Mouse (Mus musculus) retina, postnatal 7 days (tissue): ENCODE results near the gene Tbl1xr1.

Experiments used
- DNase-seq: peaks from one replicate; pipeline ENCODE4 v3.0.0-alpha.2; 2012; ENCODE audit warnings: low read depth, low spot score

Gene Tbl1xr1

DNA sequence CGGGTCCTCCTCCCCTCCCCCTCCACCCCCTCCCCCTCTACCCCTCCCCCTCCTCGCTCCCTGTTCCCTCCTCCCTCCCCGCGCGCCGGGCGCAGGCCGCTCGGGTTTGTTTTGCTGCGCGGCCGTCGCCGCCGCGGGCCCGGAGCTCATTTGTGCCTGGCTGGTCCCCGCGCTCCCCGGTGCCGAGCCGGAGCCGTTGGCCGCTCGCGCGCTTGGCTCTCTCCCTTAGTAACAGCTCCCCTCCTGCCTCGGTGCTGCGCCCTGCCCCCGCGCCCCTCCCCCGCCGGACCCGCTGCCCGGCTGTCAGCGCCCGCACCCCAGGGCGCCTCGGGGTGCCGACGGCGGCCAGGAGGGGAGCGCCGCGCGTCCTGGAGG, at the start of gene Tbl1xr1:
Gene Tbl1xr1 (plus strand): TSS at position 92 of the 375 bp plus-strand sequence.
- DNase-seq: peak; percentile 84

DNA sequence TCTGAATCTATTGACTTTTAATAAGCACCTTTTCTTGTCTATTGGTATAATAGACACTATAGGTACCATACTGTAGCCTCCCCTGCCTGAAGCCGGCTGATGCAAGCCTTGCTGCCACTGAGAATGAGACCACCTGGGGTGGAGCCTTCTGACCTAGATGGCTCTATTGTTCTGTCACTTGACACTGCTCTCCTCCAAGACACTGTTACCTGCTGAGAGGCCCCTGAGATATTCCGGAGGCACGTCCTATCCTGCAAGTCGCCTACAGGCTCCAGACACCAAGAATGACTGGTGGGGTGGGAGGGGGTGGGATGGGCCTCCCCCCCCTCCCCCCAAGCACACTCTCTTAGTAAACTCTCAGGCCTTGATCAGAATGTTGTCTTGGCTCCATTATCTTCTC, 38.4 kb upstream of the Tbl1xr1 start:
- no peak for DNase-seq

DNA sequence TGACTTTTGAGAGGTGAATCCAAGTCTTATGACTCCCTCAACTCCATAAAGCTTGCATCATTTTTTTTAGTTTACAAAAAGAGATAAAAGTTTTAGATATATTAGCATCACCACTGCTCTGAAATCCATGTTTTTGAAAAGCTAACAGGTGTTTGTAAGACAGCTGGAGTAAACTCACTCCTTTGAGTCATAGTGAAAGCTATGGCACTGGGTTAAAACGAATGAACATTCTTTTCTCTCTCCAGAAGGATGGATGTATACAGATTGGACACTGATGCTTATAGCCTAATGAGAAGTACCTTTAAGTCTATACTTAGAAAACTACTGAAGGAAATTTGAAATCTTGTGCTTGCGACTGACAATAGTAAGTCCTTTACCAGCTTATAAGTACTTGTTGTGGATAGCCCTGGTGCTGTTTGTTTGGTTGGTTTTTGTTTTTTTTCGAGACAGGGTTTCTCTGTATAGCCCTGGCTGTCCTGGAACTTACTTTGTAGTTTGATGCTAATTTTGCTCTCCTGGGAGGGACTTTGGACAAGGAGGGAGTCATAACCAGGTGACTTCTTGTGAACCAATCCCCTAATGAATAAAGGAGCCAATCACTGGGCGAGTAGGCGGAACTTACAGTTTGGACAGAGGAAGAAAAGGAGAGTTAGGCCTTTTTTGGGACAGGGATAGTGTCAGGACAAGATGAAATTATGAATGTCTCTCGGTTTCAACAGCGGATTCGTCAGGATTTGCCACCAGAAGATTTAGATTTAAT, 37.2 kb upstream of the Tbl1xr1 start:
- DNase-seq: no peak

DNA sequence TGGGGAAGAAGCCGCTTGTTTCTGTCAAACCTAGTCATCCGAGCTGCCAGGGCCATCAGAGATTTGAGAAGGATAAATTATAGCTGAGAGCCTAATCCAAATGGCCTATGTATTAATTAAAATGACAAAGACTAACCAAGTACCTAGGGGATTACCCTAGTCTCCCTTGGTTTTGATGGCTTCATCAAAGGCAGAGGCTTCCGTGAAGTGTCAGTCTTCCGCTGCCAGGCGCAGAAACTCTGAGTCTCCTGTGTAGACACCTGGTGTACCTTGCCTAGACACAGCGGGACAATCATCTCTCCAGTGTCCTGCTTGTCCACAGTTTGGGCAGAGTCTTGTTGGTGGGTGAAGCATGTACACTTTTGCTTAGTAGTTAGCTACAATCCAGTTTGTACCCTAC, 35.8 kb upstream of the Tbl1xr1 start:
- no peak for DNase-seq

DNA sequence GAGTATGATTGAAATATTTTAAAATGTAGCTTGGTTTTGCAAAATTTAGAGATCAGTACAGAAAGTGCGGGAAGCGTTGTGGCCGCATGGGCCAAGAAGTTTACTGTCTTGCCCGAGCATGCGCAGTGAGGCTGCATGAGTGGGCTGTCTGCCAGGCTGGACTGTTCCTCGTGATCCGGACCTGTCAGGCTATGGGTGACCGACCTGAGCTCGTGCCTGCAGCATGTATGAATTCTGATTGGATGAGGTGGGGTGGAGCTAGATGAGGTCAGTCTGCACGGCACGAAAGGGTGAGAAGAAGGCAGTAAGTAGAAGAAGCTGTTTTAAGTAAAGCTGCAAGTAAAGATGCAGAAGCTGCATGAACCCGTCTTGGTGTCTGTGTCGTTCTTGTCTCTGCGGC, 29.2 kb upstream of the Tbl1xr1 start:
- DNase-seq: no peak

DNA sequence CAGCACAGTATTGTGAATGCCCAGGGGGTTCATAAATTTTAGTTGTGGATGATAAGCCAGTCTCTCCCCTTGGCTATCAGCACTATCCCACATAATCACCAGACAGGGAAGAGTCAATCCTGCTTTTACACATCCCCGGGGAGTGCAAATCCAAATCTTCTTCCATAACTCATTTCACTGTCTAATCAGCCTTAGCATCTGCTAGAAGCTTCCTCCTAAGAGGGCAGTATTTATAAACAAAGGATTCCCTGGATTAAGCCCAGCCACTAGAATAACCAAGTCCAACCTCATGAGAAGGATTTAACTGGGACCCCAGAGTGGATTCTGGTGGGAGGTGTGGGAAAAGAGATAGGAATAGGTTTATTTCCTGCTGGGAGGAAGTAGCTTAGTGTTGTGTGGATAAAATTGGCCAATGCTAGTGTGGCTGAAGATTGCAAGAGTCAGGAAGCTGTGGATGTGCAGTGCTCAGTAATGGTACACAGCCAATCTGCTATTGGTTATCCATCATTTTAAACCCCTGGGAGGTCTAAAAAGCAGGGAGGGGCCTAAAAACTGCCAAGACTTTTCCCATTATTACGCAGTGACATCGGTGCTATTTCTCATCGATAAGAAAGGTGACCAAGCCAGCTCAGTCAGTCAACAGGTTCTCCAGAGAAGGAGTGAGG, 19.7 kb upstream of the Tbl1xr1 start:
- peak; percentile 39 for DNase-seq

DNA sequence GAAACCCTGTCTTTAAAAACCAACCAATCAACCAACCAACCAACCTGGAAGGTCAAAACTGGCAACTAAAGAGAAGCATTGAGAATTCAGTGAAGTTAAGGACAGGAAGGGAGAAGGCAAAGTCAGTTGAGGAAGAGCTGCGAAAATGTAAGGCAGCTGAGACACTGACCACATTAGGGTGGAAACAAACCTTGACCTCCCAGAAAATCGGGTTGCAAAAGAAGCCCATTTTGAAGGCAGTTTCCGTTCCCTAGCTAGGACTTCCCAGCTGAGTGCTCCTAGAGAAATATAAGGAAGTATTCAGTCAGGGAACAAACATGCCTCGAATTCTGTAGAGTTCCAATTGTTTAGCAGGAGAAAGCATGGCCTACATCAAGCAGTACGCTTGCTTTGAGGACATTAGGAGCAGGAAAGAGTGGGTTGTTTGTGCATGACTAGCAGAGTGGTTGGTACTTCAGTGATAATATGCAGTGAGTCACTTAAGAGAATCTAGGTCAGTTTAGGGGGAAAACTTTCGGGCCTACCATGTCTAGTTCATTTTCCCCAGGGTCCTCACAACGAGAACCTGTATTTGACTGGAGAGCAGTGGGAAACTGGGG, 18.1 kb upstream of the Tbl1xr1 start:
- no peak for DNase-seq

DNA sequence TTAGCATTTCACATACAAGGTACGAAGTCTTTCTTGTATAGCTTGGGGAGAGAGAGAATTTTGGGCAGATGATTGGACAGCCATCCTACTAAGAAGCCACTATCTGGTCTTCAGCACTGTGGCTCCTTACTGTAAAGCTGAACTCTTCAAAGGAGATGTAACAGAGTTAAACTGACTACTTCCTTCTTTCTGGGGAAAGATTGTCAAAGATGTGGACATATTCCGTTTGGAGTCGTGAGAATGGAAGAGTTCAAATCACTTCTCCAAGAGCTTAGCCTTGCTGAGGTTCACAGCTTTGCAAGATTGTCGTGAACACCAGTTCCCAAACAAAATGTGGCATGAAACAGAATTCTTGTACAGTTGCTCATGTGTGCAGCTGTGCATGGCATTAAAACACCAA, 15.3 kb upstream of the Tbl1xr1 start:
- DNase-seq: no peak

DNA sequence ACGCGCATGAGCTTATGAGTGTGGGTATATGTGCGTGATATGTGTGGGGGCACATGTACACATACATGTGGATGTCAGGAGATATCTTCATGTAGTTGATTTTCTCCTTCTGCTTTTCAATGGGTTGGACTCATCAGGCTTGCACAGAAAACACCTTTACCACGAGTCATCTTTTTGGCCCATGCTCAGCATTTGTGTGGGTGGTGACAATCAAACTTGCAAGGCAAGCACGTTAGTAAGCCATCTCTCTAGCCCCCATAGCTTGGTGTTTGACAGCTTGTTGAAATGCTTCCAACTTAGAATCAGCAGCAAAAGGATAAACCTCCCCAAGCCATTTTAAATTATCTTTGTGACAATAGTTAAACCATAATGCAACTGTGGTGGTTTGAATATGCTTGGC, 7.8 kb upstream of the Tbl1xr1 start:
- no peak for DNase-seq

DNA sequence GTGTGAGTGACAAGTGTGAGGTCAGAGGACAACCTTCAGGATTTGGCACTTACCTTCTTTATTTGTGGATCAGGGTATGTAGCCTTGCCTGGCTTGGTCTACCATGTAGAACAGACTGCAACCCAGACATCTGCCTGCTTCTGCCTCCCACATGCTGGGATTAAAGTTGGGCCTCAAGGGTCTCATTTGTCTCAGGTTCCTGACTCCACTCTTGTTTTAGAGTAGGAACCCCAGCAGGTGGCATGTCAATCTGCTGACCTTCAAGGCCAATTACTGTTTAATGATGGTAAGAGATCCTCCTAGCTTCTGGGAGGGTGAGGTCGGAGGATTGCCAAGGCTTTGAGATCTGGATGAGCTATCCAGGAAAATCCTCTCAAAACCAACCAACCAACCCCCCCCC, 2.5 kb upstream of the Tbl1xr1 start:
- DNase-seq: no peak

DNA sequence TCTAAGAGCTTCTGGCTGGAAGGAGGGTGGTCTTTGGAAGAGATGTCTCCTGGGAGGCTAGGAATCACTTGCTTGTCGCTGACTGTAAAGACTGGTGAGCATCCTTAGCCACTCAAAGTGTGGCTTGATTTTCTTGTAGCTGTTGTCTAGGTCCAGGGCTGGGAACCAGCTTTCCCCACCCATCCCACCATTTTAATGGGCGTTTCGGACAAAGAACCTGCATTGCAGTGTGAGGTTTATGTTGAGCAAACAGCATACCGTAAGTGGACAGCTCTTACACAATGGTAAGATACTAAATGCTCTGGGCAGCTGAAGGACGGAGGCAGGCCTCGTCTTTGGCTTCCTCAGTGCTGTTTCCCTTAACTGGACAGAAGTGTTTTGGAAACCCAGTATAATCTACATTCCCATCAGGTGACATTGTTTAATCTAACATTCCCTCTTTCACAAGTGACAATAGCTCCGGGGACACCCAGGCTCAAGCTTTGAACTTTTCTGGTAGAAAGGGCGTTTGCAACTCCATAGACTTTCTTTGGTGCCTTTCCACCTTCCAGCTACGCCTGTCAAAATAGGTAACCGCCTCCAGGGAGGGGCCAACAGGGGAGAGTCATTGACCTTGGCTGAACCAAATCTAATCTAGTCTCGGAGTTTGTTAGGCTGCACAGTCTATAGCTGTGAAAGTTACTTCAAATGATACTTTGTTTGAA, 1.7 kb upstream of the Tbl1xr1 start:
- no peak for DNase-seq

DNA sequence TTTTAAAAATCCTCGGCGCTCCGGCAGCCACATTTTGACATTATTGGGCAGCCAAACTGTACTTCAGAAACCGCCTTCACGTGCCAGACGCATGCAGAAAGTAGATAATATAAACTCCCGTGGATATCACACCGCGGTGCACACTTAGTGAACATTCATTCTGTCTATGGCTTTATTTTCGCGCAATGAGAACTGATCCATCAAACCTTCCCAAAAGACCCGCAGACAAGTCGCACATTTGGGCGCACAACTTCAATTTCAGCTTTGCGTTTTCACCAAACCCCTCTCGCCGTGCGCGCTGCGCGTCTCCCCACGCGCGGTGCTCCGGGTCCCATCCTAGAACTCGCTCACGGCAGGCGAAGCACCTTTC, 950 bp upstream of the Tbl1xr1 start:
- no peak for DNase-seq

DNA sequence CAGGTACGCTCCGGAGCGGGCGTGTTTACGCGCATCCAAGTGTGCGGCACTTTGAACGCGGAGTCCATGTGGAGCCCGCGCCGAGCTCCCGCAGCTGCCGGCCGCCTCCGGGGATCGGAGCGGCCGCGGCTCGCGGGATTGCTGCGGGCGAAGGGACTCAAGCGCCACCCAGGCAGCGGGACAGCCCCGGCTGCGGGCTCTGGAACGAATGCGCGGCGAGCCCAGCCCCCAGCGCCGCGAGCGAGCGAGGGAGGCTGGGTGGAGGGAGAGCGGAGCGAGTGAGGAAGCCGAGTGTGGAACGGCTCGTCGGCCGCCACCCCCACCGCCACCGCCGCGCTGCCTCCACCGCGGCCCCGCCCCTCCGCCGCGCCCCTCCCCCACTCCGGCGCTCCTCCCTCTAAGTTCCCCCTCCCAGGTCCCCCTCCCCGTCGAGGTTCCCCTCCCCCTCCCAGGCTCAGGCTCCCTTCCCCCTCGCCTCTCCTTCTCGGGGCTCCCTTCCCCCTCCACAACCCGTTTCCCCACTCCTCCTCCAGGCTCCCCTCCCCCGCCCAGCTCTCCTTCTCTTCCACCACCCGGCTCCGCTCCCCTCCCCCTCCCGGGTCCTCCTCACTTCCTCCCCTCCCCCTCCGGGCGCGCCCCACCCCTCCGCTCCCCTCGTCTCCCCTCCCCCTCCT, 428 bp upstream of the Tbl1xr1 start:
- peak; percentile 82 for DNase-seq

DNA sequence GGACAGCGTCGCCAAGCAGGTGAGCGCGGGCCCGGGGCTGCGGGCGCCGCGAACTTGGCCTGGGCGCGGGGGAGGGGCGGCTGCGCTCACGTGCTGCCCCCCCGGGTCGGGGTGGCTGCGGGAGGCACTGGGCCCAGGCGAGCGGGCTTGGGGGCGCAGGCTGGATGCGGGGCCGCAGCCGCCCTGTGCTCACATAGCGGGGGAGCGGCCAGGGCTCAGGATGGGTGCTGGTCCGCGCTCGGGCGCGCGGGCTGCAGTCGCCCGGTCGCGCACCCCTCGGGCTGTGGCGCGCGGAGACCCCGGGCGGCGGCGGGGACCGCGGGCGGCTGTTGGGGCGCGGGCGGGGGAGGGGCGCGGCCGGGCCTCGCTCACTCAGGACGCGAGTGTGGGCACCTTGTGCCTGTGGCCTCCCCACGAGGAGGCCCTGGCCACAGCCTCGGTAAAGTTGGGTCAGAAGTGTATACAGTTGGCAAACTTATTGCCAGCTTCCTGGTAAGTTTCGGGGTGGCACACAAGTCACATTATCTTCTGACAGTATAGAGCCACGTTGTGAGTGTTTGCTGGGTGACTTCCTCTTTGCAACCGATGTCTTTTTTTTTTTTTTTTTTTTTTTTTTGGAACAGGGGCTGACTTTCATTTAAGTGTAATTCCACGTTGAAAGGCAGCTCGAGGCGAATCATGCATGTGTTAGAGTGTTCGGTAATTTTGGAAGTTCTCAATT, 644 bp downstream of the Tbl1xr1 start:
- no peak for DNase-seq

DNA sequence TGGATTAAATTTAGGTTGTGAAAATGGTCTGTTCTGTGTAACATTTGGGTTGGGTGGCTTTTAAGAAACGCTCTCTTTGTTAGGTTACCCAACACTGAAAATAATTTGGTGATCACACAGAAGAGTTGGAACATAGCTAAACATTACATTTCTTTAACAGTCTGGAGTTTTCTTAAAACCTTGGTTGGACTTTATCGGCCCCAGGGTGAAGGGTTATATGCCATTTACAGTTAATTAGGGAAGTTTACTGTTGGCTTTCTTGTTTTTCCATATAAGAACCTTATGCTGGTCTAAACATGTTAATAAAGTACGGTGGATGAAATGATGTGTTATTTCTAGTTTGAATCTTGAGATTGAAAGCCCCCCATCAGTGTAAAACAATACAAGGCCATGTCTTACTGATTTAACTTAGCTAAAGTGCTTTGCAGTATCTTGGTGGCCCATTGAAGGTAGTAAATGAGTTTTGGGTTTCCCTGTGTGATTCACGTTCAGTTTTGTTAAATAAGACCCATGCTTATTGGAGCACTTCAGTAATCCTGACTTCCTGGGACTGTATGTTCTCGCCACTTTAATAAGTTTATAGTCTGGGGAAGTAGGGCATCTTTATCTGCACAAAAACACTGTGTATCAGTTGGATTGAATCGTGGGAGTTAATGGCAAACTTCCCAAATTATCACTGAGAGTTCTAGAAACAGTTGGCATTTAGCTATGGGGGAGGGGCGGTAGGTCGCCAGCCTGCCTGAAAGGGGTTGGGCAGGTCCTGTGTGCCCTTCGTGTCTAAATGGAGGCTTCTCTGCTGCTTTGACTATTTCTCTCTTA, 1.4 kb downstream of the Tbl1xr1 start:
- DNase-seq: no peak

DNA sequence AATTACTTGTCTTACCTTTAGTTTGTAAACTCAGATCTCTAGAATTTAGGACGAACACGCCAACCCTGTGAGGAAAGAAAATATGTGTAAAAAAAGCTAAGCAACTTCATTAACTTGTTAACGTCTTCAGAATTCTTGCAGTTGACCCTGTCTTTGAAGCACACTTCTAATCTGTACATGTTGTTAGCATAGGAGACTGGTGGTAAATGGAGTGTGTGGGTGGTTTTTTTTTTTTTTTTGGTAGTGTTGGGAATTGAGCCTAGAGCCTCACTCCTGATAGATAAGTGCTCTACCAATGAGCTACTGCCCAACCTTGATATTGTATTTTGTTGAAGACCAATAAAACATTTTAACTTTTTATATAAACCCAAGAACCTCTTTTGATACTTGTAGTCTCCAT, 2.1 kb downstream of the Tbl1xr1 start:
- DNase-seq: no peak

DNA sequence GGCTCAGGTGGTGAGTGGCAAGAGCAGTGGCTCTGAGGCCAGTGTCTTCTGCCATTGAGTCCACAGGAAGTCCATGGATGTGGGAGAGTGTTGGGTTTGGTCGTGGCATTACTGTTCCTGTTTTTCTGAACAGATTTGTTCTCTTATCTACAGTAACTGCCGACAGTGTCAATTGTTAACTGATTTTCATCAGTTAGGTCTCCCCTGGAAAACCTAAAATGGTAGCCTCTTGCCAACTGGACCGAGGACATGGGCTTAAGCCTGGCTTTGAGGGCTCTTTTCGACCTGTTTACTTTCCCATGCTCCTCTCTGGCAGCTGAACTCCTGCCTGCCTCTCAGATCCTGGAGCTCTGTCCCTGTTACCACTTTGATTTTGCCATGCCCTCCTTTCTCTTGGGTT, 5.4 kb downstream of the Tbl1xr1 start:
- no peak for DNase-seq

DNA sequence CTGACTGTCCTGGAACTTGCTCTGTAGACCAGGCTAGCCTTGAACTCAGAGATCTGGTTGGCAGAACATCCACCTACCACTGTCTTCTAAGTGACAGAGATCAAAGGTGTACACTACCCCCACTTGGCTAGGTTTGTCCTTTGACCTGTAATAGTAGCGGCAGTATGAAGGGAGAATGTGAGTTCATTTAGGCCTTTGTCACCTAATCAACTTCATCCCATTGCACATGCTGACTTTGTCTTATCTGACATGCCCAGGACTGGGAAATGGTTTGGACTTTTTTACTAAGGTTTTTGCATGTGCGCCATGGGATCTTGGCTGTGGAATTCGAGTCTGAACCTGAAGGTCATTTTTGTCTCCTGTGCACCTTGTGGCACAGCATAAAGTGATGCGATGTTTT, 6.4 kb downstream of the Tbl1xr1 start:
- no peak for DNase-seq

DNA sequence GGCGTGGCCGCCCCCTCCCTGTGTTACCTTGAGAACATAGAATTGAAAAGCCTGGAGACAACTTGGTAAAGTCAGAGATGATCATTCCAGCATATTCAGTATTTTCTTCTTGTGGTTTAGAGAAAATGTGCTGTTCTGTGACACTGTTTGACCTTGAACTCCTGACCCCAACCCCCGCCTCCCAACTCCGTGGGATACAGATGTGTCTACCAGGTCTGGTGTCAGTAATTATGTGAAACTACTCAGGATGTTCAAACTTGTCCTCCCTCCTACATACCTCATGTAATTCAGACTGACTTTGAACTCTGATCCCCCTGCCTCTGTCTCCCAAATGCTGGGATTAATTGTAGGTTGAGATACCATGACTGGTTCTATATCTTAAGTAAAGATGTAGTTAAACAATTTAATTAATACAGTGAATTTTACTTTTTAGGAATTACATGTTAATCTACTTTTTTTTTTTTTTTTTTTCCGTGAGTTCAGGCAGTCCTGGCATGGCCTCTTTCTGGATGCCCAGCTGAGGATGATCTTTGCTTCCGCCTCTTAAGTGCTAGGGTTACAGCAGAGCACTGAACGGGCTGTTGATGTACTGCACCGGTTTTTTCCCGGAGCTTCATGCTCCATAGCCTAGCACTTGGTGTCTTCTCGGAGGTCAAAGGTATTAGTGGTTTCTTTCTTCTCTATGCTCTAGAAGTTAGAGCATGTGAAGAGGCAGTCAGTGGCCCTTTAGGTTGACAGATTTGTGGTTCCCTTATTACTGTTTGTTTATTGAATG, 8.0 kb downstream of the Tbl1xr1 start:
- no peak for DNase-seq

DNA sequence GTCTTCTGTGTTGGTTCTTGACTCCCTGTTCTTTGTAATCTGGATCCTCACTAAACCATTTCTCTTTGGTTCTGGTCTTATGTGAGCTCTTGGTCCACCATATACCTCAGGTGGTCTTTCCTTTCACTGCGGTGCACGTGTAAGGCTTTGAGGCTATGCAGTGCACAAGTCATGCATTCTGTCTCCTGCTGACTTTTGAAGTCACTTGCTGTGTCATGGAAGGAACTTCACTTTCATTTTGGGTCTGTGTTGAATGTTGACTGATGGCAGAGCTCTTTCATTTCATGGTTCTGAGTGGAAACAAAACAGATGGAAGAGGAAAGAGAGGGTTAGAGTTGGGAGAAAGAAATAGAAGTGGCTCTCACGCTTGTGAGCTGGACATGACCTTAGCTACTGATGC, 13.4 kb downstream of the Tbl1xr1 start:
- no peak for DNase-seq
